Mouse (Mus musculus) CH12.LX (cell line): ENCODE data around the gene Wasf1. TPM values are rescaled to one million over a fixed set of nuclear protein-coding genes. Genes with fewer than 3 reads are reported as not detected.

Experiments
- DNase-seq: peaks from one replicate; pipeline ENCODE4 v3.0.0-alpha.2; 2013; ENCODE audit errors: extremely low read depth
- H3K27ac ChIP-seq: 2 replicates; pipeline ENCODE4 v1.5.1; 2012; ENCODE audit warnings: low read depth, mild to moderate bottlenecking, control low read depth, moderate library complexity; ENCODE audit not compliant: insufficient read depth
- H3K27me3 ChIP-seq: replicated peaks from 2 replicates; pipeline ENCODE3; 2012; ENCODE audit warnings: inconsistent platforms
- H3K36me3 ChIP-seq, 2 experiments: replicated peaks in 1 of 2; 2 replicates each; pipeline versions ENCODE3 to v1.6.1; 2012; ENCODE audit warnings: inconsistent platforms in 1 of 2, low read length in 1 of 2, mild to moderate bottlenecking in 1 of 2, mixed read lengths in 1 of 2, moderate library complexity in 1 of 2; ENCODE audit not compliant: control insufficient read depth in 1 of 2, insufficient read depth in 1 of 2
- H3K4me1 ChIP-seq, 2 experiments: 2 replicates each; pipeline ENCODE4 v1.6.1; 2012; ENCODE audit warnings: inconsistent platforms in 1 of 2, moderate library complexity in 1 of 2; ENCODE audit not compliant: insufficient read depth in 2 of 2, control insufficient read depth in 1 of 2
- H3K4me2 ChIP-seq: 2 replicates; pipeline ENCODE4 v1.6.1; 2012; ENCODE audit warnings: low read depth, mild to moderate bottlenecking, control low read depth; ENCODE audit not compliant: poor library complexity, insufficient read depth, severe bottlenecking
- H3K4me3 ChIP-seq, 3 experiments: fragments of 150-350 bp in 1 of 3; sonication (generic) in 1 of 3; replicated peaks in 1 of 3; 2 replicates each; pipeline versions ENCODE3 to v1.5.1; 2011 to 2012; ENCODE audit warnings: low read depth in 2 of 3, low read length in 2 of 3, mild to moderate bottlenecking in 2 of 3, moderate library complexity in 2 of 3, control low read depth in 1 of 3, improper control_type of control experiment in 1 of 3, inconsistent platforms in 1 of 3, mixed read lengths in 1 of 3; ENCODE audit not compliant: poor library complexity in 1 of 3
- H3K79me2 ChIP-seq: replicated peaks from 2 replicates; pipeline ENCODE4 v1.6.1; 2012; ENCODE audit warnings: mild to moderate bottlenecking, moderate library complexity; ENCODE audit not compliant: control insufficient read depth, poor library complexity, insufficient read depth, severe bottlenecking; ENCODE audit errors: extremely low read depth
- H3K9ac ChIP-seq: 2 replicates; pipeline ENCODE4 v1.6.1; 2012; ENCODE audit warnings: low read depth, mild to moderate bottlenecking, control low read depth, moderate library complexity; ENCODE audit not compliant: insufficient read depth
- H3K9me3 ChIP-seq: replicated peaks from 2 replicates; pipeline ENCODE3; 2012; ENCODE audit warnings: low read length, inconsistent platforms, mixed read lengths
- BHLHE40 ChIP-seq: IDR thresholded peaks from 2 replicates; pipeline ENCODE4 v1.6.1; 2011; ENCODE audit warnings: mild to moderate bottlenecking, low read depth, low read length, improper control_type of control experiment
- CHD1 ChIP-seq: IDR thresholded peaks from 2 replicates; pipeline ENCODE4 v1.6.1; 2012; ENCODE audit warnings: low read depth, low read length, improper control_type of control experiment, inconsistent platforms
- CTCF ChIP-seq, 2 experiments: IDR thresholded peaks in 1 of 2; conservative IDR thresholded peaks in 1 of 2; 2 replicates each; pipeline ENCODE4 v1.5.1; 2011 to 2012; ENCODE audit warnings: low read depth in 2 of 2, low read length in 2 of 2, improper control_type of control experiment in 1 of 2, inconsistent platforms in 1 of 2, mild to moderate bottlenecking in 1 of 2, moderate library complexity in 1 of 2
- E2F4 ChIP-seq: IDR thresholded peaks from 2 replicates; pipeline ENCODE4 v1.6.1; 2011; ENCODE audit warnings: low read depth, low read length, improper control_type of control experiment; ENCODE audit not compliant: insufficient replicate concordance
- EP300 ChIP-seq: IDR thresholded peaks from 2 replicates; pipeline ENCODE4 v1.6.1; 2011; ENCODE audit warnings: low read length, improper control_type of control experiment
- ETS1 ChIP-seq: conservative IDR thresholded peaks from 2 replicates; pipeline ENCODE4 v1.6.1; 2012; ENCODE audit warnings: low read depth, mild to moderate bottlenecking, inconsistent platforms, low read length, improper control_type of control experiment, moderate library complexity
- JUN ChIP-seq: IDR thresholded peaks from 2 replicates; pipeline ENCODE4 v1.6.1; 2011; ENCODE audit warnings: low read depth, mild to moderate bottlenecking, low read length, improper control_type of control experiment, moderate library complexity; ENCODE audit not compliant: insufficient read depth
- JUND ChIP-seq: conservative IDR thresholded peaks from 2 replicates; pipeline ENCODE4 v1.6.1; 2011; ENCODE audit warnings: low read depth, low read length, improper control_type of control experiment
- MAFK ChIP-seq: IDR thresholded peaks from 2 replicates; pipeline ENCODE4 v1.6.1; 2011; ENCODE audit warnings: low read length, improper control_type of control experiment; ENCODE audit not compliant: insufficient replicate concordance
- MAZ ChIP-seq: IDR thresholded peaks from 2 replicates; pipeline ENCODE4 v1.6.1; 2012; ENCODE audit warnings: low read depth, mild to moderate bottlenecking, inconsistent platforms, low read length, improper control_type of control experiment, moderate library complexity
- MEF2A ChIP-seq: IDR thresholded peaks from 2 replicates; pipeline ENCODE4 v1.6.1; 2014; ENCODE audit warnings: low read depth, mild to moderate bottlenecking, inconsistent platforms, low read length, improper control_type of control experiment, borderline replicate concordance
- NRF1 ChIP-seq: IDR thresholded peaks from 2 replicates; pipeline ENCODE4 v1.6.1; 2014; ENCODE audit warnings: low read depth, mild to moderate bottlenecking, inconsistent platforms, low read length, improper control_type of control experiment, moderate library complexity
- POLR2AphosphoS2 ChIP-seq: IDR thresholded peaks from 2 replicates; pipeline ENCODE4 v1.6.1; 2011; ENCODE audit warnings: low read depth, low read length, improper control_type of control experiment
- RAD21 ChIP-seq: IDR thresholded peaks from 2 replicates; pipeline ENCODE4 v1.6.1; 2011; ENCODE audit warnings: low read depth, mild to moderate bottlenecking, low read length, improper control_type of control experiment, moderate library complexity
- SMC3 ChIP-seq: IDR thresholded peaks from 2 replicates; pipeline ENCODE4 v1.6.1; 2011; ENCODE audit warnings: low read depth, low read length, improper control_type of control experiment
- TBP ChIP-seq: conservative IDR thresholded peaks from 2 replicates; pipeline ENCODE4 v1.6.1; 2011; ENCODE audit warnings: low read depth, low read length, improper control_type of control experiment
- USF1 ChIP-seq: IDR thresholded peaks from 2 replicates; pipeline ENCODE4 v1.6.1; 2014; ENCODE audit warnings: low read depth, mild to moderate bottlenecking, inconsistent platforms, low read length, improper control_type of control experiment
- ZC3H11A ChIP-seq: IDR thresholded peaks from 2 replicates; pipeline ENCODE4 v1.6.1; 2012; ENCODE audit warnings: low read depth, mild to moderate bottlenecking, inconsistent platforms, low read length, improper control_type of control experiment
- ZKSCAN1 ChIP-seq: IDR thresholded peaks from 2 replicates; pipeline ENCODE4 v1.6.1; 2012; ENCODE audit warnings: low read depth, inconsistent platforms, low read length, improper control_type of control experiment, borderline replicate concordance
- ZMIZ1 ChIP-seq: IDR thresholded peaks from 2 replicates; pipeline ENCODE4 v1.6.1; 2012; ENCODE audit warnings: low read depth, mild to moderate bottlenecking, inconsistent platforms, low read length, improper control_type of control experiment
- dilution Hi-C: fragments of 300-500 bp; cut with MboI; formaldehyde crosslinking; loops from 2 replicates; pipeline ENCODE4 v1.14.3; 2020; ENCODE audit warnings: low sequenced_read_pairs; ENCODE audit not compliant: extremely low pct_unique_long_range_greater_than_20kb, extremely low pct_ligation_motif_present
- in situ Hi-C: fragments of 300-500 bp; cut with MboI; formaldehyde crosslinking; loops from 3 replicates; pipeline ENCODE4 v1.14.3; 2019; ENCODE audit warnings: low sequenced_read_pairs, low pct_ligation_motif_present, low pct_unique_long_range_greater_than_20kb, mixed read lengths
- polyA plus RNA-seq: library from polyadenylated mRNA; unstranded; fragments of >175 nt; gene quantifications from 2 replicates; pipeline ENCODE4 v1.2.1, GENCODE M21; 2012; ENCODE audit warnings: low read depth; ENCODE audit not compliant: insufficient read length
- total RNA-seq, 2 experiments: library from RNA; depleted of rRNA; stranded (reverse); fragments of 300-350 nt in 1 of 2; fragments of >200 nt in 1 of 2; gene quantifications; 2 replicates each; pipeline ENCODE4 v1.2.3; 2012 to 2014

Wasf1 gene
- total and polyA plus RNA-seq, 3 experiments, result 0.09 TPM; not detected in 2

DNA sequence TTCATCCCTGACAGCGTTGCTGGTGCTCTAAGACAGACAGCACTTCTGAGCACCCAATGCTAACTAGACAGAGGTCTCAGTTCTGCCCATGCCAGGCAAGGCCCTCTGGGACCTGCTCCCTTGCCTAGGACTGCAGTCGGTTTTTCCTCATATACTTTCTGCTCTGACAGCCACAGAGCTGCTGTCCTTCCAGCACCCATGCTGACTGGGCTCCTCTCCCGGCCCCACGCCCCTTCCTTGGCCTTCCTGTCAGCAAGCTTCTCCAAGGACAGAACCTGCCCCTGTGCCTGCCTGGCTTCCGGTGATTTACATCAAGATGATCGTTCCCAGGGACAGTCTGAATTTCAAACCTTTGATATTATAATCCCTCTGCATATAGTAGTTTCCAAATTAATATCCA, 37.6 kb upstream of the Wasf1 start:
- dilution Hi-C loops (no loop called here), in situ Hi-C loops (no loop called here)
- H3K4me1 ChIP-seq, result peaks cover 2 to 25% of the 10 kb centered on the region in 2 experiments
- TF ChIP-seq ZKSCAN1 (no peak), MAZ (no peak), CHD1 (no peak), JUN (no peak), EP300 (no peak), JUND (no peak), SMC3 (no peak)
- no peak for DNase-seq
- H3K9me3 ChIP-seq, result no peaks in the 10 kb centered on the region
- no peaks in the 10 kb centered on the region for H3K27me3 ChIP-seq
- H3K4me2 ChIP-seq, result no peak overlapping the region
- peaks cover 49 to 90% of the 10 kb centered on the region in 2 experiments for H3K36me3 ChIP-seq
- no peaks in the 10 kb centered on the region for H3K79me2 ChIP-seq
- H3K27ac ChIP-seq, result no peak overlapping the region
- no peak overlapping the region for H3K4me3 ChIP-seq
- H3K9ac ChIP-seq, result no peak overlapping the region

DNA sequence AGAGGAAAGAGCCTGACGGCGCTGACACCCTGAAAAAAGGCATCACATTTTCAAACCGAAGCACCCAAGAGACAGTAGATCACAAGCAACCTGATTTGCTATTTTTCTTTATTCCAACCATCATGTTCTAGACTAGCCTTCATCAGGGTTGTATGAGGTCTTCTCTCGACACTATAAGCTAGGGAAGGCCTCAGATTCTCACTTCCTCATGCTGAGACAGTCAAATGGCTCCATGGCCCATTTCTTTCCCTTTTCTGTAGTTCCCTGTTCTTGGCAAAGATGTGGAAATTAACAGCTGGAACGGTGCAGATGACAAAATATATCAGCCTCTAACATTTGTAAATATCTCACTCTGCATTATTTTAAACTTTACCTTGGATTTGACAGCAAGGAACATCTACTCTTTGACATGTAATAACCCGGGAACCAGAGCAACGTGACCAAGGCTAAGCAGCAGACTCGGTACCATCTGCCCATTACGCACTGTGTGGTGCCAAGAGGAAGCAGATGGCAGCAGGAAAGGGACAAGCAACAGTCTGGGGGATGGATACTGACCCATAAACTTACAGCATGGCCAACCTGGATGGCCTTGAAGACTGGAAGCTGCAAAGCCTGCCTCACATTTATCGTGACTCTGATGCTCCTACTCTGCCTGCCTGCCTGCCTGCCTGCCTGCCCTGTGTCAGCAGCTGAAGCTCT, 36.0 kb upstream of the Wasf1 start:
- Histone ChIP-seq H3K36me3 (peaks cover 36 to 80% of the 10 kb centered on the region in 2 experiments), H3K9ac (no peak overlapping the region), H3K4me3 (no peak overlapping the region), H3K4me2 (no peak overlapping the region), H3K27me3 (no peaks in the 10 kb centered on the region), H3K79me2 (no peaks in the 10 kb centered on the region), H3K4me1 (peaks cover 2 to 36% of the 10 kb centered on the region in 2 experiments), H3K27ac (no peak overlapping the region; the same call in 1 of the 2 replicates), H3K9me3 (no peaks in the 10 kb centered on the region)
- in situ Hi-C loops (no loop called here), dilution Hi-C loops (no loop called here)
- TF ChIP-seq BHLHE40 (no peak), SMC3 (no peak), TBP (no peak), ZMIZ1 (no peak), E2F4 (no peak), ETS1 (no peak), MEF2A (no peak), ZC3H11A (no peak), POLR2AphosphoS2 (no peak), CTCF (conservative IDR thresholded peaks at IDR 0.05 in 1 of 2, IDR thresholded peaks at IDR 0.05 in 1 of 2; ENCODE audit: low read depth in 2 of 2, low read length in 2 of 2) (no peak), NRF1 (no peak), RAD21 (no peak), EP300 (no peak), MAFK (no peak), USF1 (no peak)
- DNase-seq, result no peak
